Mouse (Mus musculus) gastrocnemius, adult 2 months (tissue): ENCODE results near the gene 1700008O03Rik. TPM values are rescaled to one million over a fixed set of nuclear protein-coding genes. Genes with fewer than 3 reads are reported as not detected.
A peak's percentile ranks its signal among the peaks of the same experiment; 100 is the strongest.

Experiments used
- DNase-seq: peaks from one replicate; pipeline ENCODE4 v3.0.0; 2022
- H3K27ac ChIP-seq: fragments of 200-600 bp; 2 replicates; pipeline ENCODE4 v1.8.1; 2022; ENCODE audit warnings: mild to moderate bottlenecking
- H3K4me3 ChIP-seq: fragments of 200-600 bp; 2 replicates; pipeline ENCODE4 v1.8.1; 2022; ENCODE audit warnings: mild to moderate bottlenecking, moderate library complexity
- CTCF ChIP-seq: fragments of 200-600 bp; IDR thresholded peaks from 2 replicates; pipeline ENCODE4 v1.8.1; 2022; ENCODE audit warnings: antibody characterized with exemption, mild to moderate bottlenecking, moderate library complexity
- intact Hi-C: fragments of 180-260 bp; cut with DNase I; formaldehyde crosslinking; loops from one replicate; pipeline ENCODE4 v1.15.1; 2025
- total RNA-seq, 2 experiments: library from RNA; stranded (reverse); gene quantifications; 2 replicates each; pipeline ENCODE4 v1.2.3; 2021

The 1700008O03Rik gene
- total RNA-seq, 2 experiments from 2014 or later, result not detected

GRCm38 (mm10) chr7:44335031-44335878 is 50.4 kb downstream of the 1700008O03Rik start:
- DNase-seq, result peak; percentile 37
- no peak for TF ChIP-seq CTCF
- intact Hi-C loops, result no loop called here
- H3K27ac ChIP-seq, result no peak overlapping the region
- H3K4me3 ChIP-seq, result no peak overlapping the region

- TF ChIP-seq CTCF, result no peak
- no peak for DNase-seq
- intact Hi-C loops, result no loop called here
- Histone ChIP-seq H3K27ac (no peak overlapping the region), H3K4me3 (no peak overlapping the region)
Measured at GRCm38 (mm10) chr7:44334139-44334538, 51.5 kb downstream of the 1700008O03Rik start.

- TF ChIP-seq CTCF, result no peak
- intact Hi-C loops, result no loop called here
- Histone ChIP-seq H3K27ac (no peak overlapping the region), H3K4me3 (no peak overlapping the region)
- DNase-seq, result no peak
Measured at GRCm38 (mm10) chr7:44332336-44332735, 53.3 kb downstream of the 1700008O03Rik start.

DNA sequence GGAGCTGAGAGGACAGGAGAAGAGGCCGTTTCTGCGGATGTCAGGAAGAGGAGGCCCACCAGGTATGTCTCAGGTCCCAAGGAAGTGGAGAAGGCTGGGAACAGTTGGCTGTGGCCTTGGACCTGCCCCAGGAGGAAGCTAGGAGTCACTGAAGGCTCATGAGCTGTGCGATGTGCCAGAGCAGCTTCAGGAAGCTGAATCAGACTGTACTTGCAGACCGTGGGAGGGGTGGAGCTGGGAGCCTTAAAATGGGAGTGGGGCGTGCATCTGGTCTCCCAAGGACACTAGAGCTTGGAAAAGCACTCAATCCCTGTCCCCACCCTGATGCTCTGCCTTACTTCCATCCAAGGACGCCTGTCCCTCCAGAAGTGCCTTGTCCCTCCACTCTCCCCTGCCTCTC is 59.0 kb downstream of the 1700008O03Rik start:
- H3K27ac ChIP-seq, result no peak overlapping the region
- intact Hi-C loops, result no loop called here
- TF ChIP-seq CTCF, result no peak
- no peak overlapping the region for H3K4me3 ChIP-seq
- DNase-seq, result no peak

GRCm38 (mm10) chr7:44322290-44322689 is 63.3 kb downstream of the 1700008O03Rik start:
- DNase-seq, result no peak
- no peak for TF ChIP-seq CTCF
- H3K4me3 ChIP-seq, result no peak overlapping the region
- H3K27ac ChIP-seq, result no peak overlapping the region
- intact Hi-C loops, result no loop called here

- no peak overlapping the region for H3K27ac ChIP-seq
- intact Hi-C loops, result no loop called here
- TF ChIP-seq CTCF, result no peak
- no peak overlapping the region for H3K4me3 ChIP-seq
- DNase-seq, result no peak
Measured at GRCm38 (mm10) chr7:44320886-44321285, 64.7 kb downstream of the 1700008O03Rik start.

- intact Hi-C loops, result no loop called here
- peak; percentile 51 for TF ChIP-seq CTCF
- DNase-seq, result no peak
- no peak overlapping the region for H3K27ac ChIP-seq
- H3K4me3 ChIP-seq, result no peak overlapping the region
Measured at GRCm38 (mm10) chr7:44317913-44318312, 67.7 kb downstream of the 1700008O03Rik start.

GRCm38 (mm10) chr7:44312484-44312883 is 73.1 kb downstream of the 1700008O03Rik start:
- Histone ChIP-seq H3K4me3 (no peak overlapping the region), H3K27ac (no peak overlapping the region)
- TF ChIP-seq CTCF, result no peak
- DNase-seq, result no peak
- intact Hi-C loops, result no loop called here

DNA sequence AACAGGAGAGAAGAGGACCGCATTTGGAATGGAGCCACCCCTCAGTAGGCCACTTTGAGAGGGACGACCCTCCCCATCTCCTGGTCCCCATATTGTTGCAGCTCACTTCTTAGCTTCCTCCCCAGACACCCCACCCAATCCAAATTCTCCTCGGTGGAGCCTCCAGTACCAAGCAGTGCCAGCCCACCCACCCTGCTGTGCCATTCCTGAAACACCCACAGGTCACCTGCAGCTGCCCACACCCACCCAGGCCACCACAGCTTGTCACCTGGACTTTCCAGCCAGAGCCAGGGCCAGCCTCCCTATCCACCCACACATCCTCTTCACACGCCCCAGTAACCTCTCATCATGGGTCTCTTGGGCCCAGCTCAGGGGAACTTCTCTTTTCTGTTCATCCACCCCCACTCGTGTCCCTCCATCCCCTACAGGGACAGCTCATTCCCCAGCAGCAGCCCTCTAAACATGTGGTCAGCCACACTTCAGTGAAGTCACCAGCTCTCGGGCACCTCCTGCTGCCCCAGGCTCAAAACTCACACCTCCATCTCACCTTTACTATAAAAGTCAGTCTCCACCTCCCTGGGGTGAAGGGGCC is 73.8 kb downstream of the 1700008O03Rik start:
- Histone ChIP-seq H3K27ac (no peak overlapping the region), H3K4me3 (no peak overlapping the region)
- TF ChIP-seq CTCF, result no peak
- DNase-seq, result no peak
- intact Hi-C loops, result no loop called here

GRCm38 (mm10) chr7:44310878-44311712 is 74.5 kb downstream of the 1700008O03Rik start:
- intact Hi-C loops, result no loop called here

GRCm38 (mm10) chr7:44310285-44310877 is 75.2 kb downstream of the 1700008O03Rik start:
- Histone ChIP-seq H3K4me3 (peak overlapping the region; percentile 69), H3K27ac (no peak overlapping the region)
- TF ChIP-seq CTCF, result no peak
- intact Hi-C loops, result no loop called here
- DNase-seq, result no peak

More at GRCm38 (mm10) chr7:44310878-44311712, 74.5 kb downstream of the 1700008O03Rik start:
- Histone ChIP-seq H3K4me3 (peak overlapping the region; percentile 69), H3K27ac (no peak overlapping the region)
- peak; percentile 61 for DNase-seq
- TF ChIP-seq CTCF, result no peak

Other genes starting within 250 kb of the 1700008O03Rik start
- not detected for gene Klk1b16, start 249.1 kb downstream of the 1700008O03Rik start, total RNA-seq
- gene Klk1b24, start 197.6 kb downstream of the 1700008O03Rik start, total RNA-seq, result not detected
- gene Klk1b3, start 187.6 kb downstream of the 1700008O03Rik start, total RNA-seq, result not detected
- gene Klk1b4, start 178.4 kb downstream of the 1700008O03Rik start, total RNA-seq, result not detected
- gene Klk1b5, start 169.9 kb downstream of the 1700008O03Rik start, total RNA-seq, result not detected
- gene Klk1, start 160.5 kb downstream of the 1700008O03Rik start, total RNA-seq, result not detected
- not detected for gene Gm36864, start 149.6 kb downstream of the 1700008O03Rik start, total RNA-seq
- gene 1700028J19Rik, start 139.1 kb downstream of the 1700008O03Rik start, total RNA-seq, result not detected
- 1 to 10 TPM; 6.1 to 8.2 TPM for gene 2410002F23Rik, start 139.1 kb downstream of the 1700008O03Rik start, total RNA-seq
- not detected for gene Acp4, start 128.4 kb downstream of the 1700008O03Rik start, total RNA-seq
- not detected for gene Gm15517, start 124.4 kb downstream of the 1700008O03Rik start, total RNA-seq
- gene Clec11a, start 78.9 kb downstream of the 1700008O03Rik start, total RNA-seq, result 1 to 10 TPM in 1 of 2 experiments, under 1 TPM in 1; 0.59 to 2.2 TPM
- under 1 TPM; 0.31 to 0.59 TPM for gene Shank1, start 75.6 kb downstream of the 1700008O03Rik start, total RNA-seq
- 1 to 10 TPM; 2.3 to 3.6 TPM for gene Syt3, start 1.7 kb downstream of the 1700008O03Rik start, total RNA-seq
- not detected for gene Lrrc4b, start 43.2 kb upstream of the 1700008O03Rik start, total RNA-seq
- gene Aspdh, start 79.6 kb upstream of the 1700008O03Rik start, total RNA-seq, result not detected
- gene Josd2, start 82.2 kb upstream of the 1700008O03Rik start, total RNA-seq, result 10 to 100 TPM; 51.0 to 57.0 TPM
- 10 to 100 TPM; 43.6 to 52.2 TPM for gene Emc10, start 110.7 kb upstream of the 1700008O03Rik start, total RNA-seq
- 1 to 10 TPM; 2.4 to 5.5 TPM for gene Fam71e1, start 110.8 kb upstream of the 1700008O03Rik start, total RNA-seq
- 1,000 to 10,000 TPM; 2,660 to 4,973 TPM for gene Mybpc2, start 138.8 kb upstream of the 1700008O03Rik start, total RNA-seq
- under 1 TPM in 1 of 2 experiments, not detected in 1; 0.08 TPM for gene Spib, start 146.3 kb upstream of the 1700008O03Rik start, total RNA-seq
- 1 to 10 TPM; 4.1 to 5.1 TPM for gene Pold1, start 163.0 kb upstream of the 1700008O03Rik start, total RNA-seq
- gene Nr1h2, start 168.1 kb upstream of the 1700008O03Rik start, total RNA-seq, result 10 to 100 TPM; 40.6 to 42.7 TPM
- gene Napsa, start 186.6 kb upstream of the 1700008O03Rik start, total RNA-seq, result under 1 TPM in 1 of 2 experiments, not detected in 1; 0.20 TPM
- 1 to 10 TPM; 3.0 to 3.6 TPM for gene Kcnc3, start 204.8 kb upstream of the 1700008O03Rik start, total RNA-seq